Mouse (Mus musculus): ENCODE data around the gene Spata13. TPM values are rescaled to one million over a fixed set of nuclear protein-coding genes. Genes with fewer than 3 reads are reported as not detected.
A peak's percentile ranks its signal among the peaks of the same experiment; 100 is the strongest.

Gene Spata13
- polyA plus RNA-seq, 1 experiment from 2014 or later, result 14.0 TPM

- Histone ChIP-seq H3K27ac (ENCODE audit: low read depth) (no peak overlapping the region), H3K27me3 (ENCODE audit: insufficient read depth, low read length) (no peaks in the 10 kb centered on the region), H3K9ac (replicated peaks) (no peak overlapping the region), H3K36me3 (replicated peaks; ENCODE audit: insufficient read depth, low read length) (peaks cover 2% of the 10 kb centered on the region), H3K4me2 (ENCODE audit: low read depth, low read length) (no peak overlapping the region), H3K4me3 (ENCODE audit: low read depth, low read length) (no peak overlapping the region), H3K9me3 (ENCODE audit: low read length) (no peaks in the 10 kb centered on the region), H3K4me1 (ENCODE audit: insufficient read depth) (0 out of 2 replicates have a peak, but pooled peaks cover 5% of the 10 kb centered on the region)
- TF ChIP-seq EP300 (IDR thresholded peaks at IDR 0.05; ENCODE audit: low read depth), result no peak
- TF ChIP-seq CTCF (IDR thresholded peaks at IDR 0.05; ENCODE audit: low read depth), result peak; percentile 75
- 49% methylated on average over 9 of the region's 9 CpGs for WGBS (ENCODE audit: insufficient replicate concordance)
- no peak for DNase-seq
- no peak for ATAC-seq
These were observed 166.2 kb downstream of the Spata13 start for GRCm38 (mm10) chr14:60799762-60800728.

DNA sequence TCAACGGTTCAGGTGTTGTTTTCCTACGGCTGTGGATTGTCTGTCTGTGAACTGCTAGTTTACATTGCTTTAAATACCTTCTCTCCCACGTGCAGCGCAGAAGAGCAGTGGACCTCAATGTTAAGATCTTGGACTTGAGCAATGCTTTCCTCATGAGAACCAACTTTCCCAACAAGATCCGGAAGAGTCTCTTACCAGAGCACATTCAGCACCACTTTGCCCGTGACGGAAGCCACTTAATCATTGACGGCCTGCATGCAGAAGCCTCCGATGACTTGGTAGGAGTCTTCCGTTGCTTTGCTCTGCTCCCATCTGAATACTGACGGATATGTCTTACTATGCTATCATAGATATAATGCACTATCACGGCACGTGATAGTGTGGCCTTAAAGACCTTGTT lies 168.2 kb downstream of the Spata13 start:
- Histone ChIP-seq H3K4me1 (ENCODE audit: insufficient read depth) (peaks cover 1% of the 10 kb centered on the region; the same call in 1 of the 2 replicates), H3K4me3 (ENCODE audit: low read depth, low read length) (no peak overlapping the region), H3K9ac (replicated peaks) (no peak overlapping the region), H3K36me3 (replicated peaks; ENCODE audit: insufficient read depth, low read length) (peaks cover 3% of the 10 kb centered on the region), H3K27me3 (ENCODE audit: insufficient read depth, low read length) (no peaks in the 10 kb centered on the region), H3K4me2 (ENCODE audit: low read depth, low read length) (no peak overlapping the region), H3K9me3 (ENCODE audit: low read length) (no peaks in the 10 kb centered on the region), H3K27ac (ENCODE audit: low read depth) (no peak overlapping the region)
- DNase-seq (no peak), ATAC-seq (no peak)
- TF ChIP-seq CTCF (IDR thresholded peaks at IDR 0.05; ENCODE audit: low read depth) (no peak), EP300 (IDR thresholded peaks at IDR 0.05; ENCODE audit: low read depth) (no peak)
- 90% methylated on average over 13 of the region's 13 CpGs for WGBS (ENCODE audit: insufficient replicate concordance)

DNA sequence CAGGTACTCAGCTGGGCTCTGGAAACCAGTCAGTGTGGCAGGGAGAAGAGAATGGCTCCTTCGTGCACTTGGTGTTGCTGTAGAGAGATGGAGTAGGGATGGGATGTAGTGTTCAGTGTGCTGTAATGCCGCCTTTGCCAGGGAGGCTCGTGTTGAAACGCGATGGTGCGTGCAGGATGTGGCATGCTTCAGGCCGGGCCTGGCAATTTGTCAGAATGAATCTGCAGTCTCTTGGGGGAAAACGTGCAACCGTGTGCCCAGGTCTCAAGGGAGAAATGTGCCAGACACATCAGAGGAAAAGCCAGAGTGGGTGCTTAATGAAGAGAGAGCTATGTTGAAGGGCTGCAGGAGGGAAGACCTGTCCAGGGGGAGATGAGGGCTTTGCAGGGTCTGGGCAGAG lies 171.2 kb downstream of the Spata13 start:
- no peaks in the 10 kb centered on the region for H3K9me3 ChIP-seq (ENCODE audit: low read length)
- TF ChIP-seq CTCF (IDR thresholded peaks at IDR 0.05; ENCODE audit: low read depth) (no peak), EP300 (IDR thresholded peaks at IDR 0.05; ENCODE audit: low read depth) (no peak)
- no peaks in the 10 kb centered on the region for H3K27me3 ChIP-seq (ENCODE audit: insufficient read depth, low read length)
- 86% methylated on average over 9 of the region's 9 CpGs for WGBS (ENCODE audit: insufficient replicate concordance)
- peaks cover 3% of the 10 kb centered on the region; the same call in 1 of the 2 replicates for H3K36me3 ChIP-seq (replicated peaks; ENCODE audit: insufficient read depth, low read length)
- no peak overlapping the region for H3K9ac ChIP-seq (replicated peaks)
- ATAC-seq (no peak), DNase-seq (no peak)
- H3K4me2 ChIP-seq (ENCODE audit: low read depth, low read length), result no peak overlapping the region
- no peak overlapping the region for H3K4me3 ChIP-seq (ENCODE audit: low read depth, low read length)
- no peak overlapping the region for H3K27ac ChIP-seq (ENCODE audit: low read depth)
- H3K4me1 ChIP-seq (ENCODE audit: insufficient read depth), result no peaks in the 10 kb centered on the region; the same call in 1 of the 2 replicates

DNA sequence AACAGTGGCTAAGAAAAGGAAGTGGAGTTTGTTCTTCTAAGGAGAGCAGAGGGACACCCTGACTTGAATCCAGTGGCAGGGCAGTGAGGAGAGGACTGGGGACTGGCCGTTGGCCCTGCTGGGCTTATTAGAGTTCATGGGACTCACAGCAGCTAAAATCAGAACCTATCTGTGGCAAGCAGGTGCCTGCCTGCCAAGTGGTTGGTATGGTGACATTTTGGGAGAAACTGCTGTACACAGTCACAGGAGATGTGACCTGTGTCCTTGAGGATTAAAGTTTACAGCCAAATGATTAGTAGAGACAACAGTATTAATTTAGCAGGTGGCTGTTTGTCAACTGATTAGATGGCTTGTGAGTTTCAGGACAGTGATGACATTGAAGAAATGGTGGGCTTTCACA lies 172.1 kb downstream of the Spata13 start:
- no peak overlapping the region for H3K9ac ChIP-seq (replicated peaks)
- no peaks in the 10 kb centered on the region for H3K27me3 ChIP-seq (ENCODE audit: insufficient read depth, low read length)
- no peak overlapping the region for H3K27ac ChIP-seq (ENCODE audit: low read depth)
- H3K9me3 ChIP-seq (ENCODE audit: low read length), result no peaks in the 10 kb centered on the region
- H3K4me2 ChIP-seq (ENCODE audit: low read depth, low read length), result no peak overlapping the region
- DNase-seq, result no peak
- H3K4me3 ChIP-seq (ENCODE audit: low read depth, low read length), result no peak overlapping the region
- no peak for ATAC-seq
- WGBS (ENCODE audit: insufficient replicate concordance), result 73% methylated on average over 1 of the region's 1 CpGs
- H3K36me3 ChIP-seq (replicated peaks; ENCODE audit: insufficient read depth, low read length), result peaks cover 3% of the 10 kb centered on the region; the same call in 1 of the 2 replicates
- H3K4me1 ChIP-seq (ENCODE audit: insufficient read depth), result no peaks in the 10 kb centered on the region; the same call in 1 of the 2 replicates
- no peak for TF ChIP-seq EP300 (IDR thresholded peaks at IDR 0.05; ENCODE audit: low read depth)
- TF ChIP-seq CTCF (IDR thresholded peaks at IDR 0.05; ENCODE audit: low read depth), result no peak

DNA sequence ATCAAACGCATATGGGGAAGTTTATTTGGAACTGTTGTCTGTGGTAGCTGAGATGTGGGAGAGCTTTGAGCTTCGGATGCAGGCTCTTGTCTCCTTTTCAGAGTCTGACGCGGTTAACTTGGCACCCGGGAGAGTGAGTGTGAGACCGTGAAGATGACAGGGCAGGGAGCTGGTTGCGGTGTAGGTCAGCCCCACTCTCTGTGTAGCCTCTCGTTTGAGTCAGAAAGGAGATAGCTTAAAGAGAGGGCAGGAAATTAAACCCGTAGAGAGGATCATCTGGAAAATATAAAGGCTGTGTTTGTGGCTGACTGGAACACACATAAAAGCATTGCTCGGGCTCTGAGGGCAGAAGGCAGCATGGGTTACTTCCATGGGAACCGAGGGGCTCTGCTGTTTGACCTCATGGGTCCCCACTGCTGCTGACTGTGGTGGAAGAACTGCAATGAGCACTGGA lies 173.1 kb downstream of the Spata13 start:
- Histone ChIP-seq H3K4me1 (ENCODE audit: insufficient read depth) (no peaks in the 10 kb centered on the region; the same call in 1 of the 2 replicates), H3K9ac (replicated peaks) (no peak overlapping the region), H3K9me3 (ENCODE audit: low read length) (no peaks in the 10 kb centered on the region), H3K4me2 (ENCODE audit: low read depth, low read length) (no peak overlapping the region), H3K27ac (ENCODE audit: low read depth) (no peak overlapping the region), H3K27me3 (ENCODE audit: insufficient read depth, low read length) (no peaks in the 10 kb centered on the region), H3K4me3 (ENCODE audit: low read depth, low read length) (no peak overlapping the region), H3K36me3 (replicated peaks; ENCODE audit: insufficient read depth, low read length) (peaks cover 3% of the 10 kb centered on the region; the same call in 1 of the 2 replicates)
- 67% methylated on average over 11 of the region's 11 CpGs for WGBS (ENCODE audit: insufficient replicate concordance)
- no peak for ATAC-seq
- TF ChIP-seq EP300 (IDR thresholded peaks at IDR 0.05; ENCODE audit: low read depth) (no peak), CTCF (IDR thresholded peaks at IDR 0.05; ENCODE audit: low read depth) (no peak)
- no peak for DNase-seq

- H3K9ac ChIP-seq (replicated peaks), result no peak overlapping the region
- no peak overlapping the region for H3K27ac ChIP-seq (ENCODE audit: low read depth)
- H3K36me3 ChIP-seq (replicated peaks; ENCODE audit: insufficient read depth, low read length), result 0 out of 2 replicates have a peak, but pooled peaks cover 3% of the 10 kb centered on the region
- no peak for DNase-seq
- no peaks in the 10 kb centered on the region for H3K27me3 ChIP-seq (ENCODE audit: insufficient read depth, low read length)
- H3K9me3 ChIP-seq (ENCODE audit: low read length), result no peaks in the 10 kb centered on the region
- WGBS (ENCODE audit: insufficient replicate concordance), result 85% methylated on average over 8 of the region's 8 CpGs
- H3K4me1 ChIP-seq (ENCODE audit: insufficient read depth), result no peaks in the 10 kb centered on the region; the same call in 1 of the 2 replicates
- no peak overlapping the region for H3K4me3 ChIP-seq (ENCODE audit: low read depth, low read length)
- TF ChIP-seq CTCF (IDR thresholded peaks at IDR 0.05; ENCODE audit: low read depth), result no peak
- no peak for TF ChIP-seq EP300 (IDR thresholded peaks at IDR 0.05; ENCODE audit: low read depth)
- no peak overlapping the region for H3K4me2 ChIP-seq (ENCODE audit: low read depth, low read length)
- ATAC-seq, result no peak
These were observed 176.1 kb downstream of the Spata13 start for GRCm38 (mm10) chr14:60809881-60810280.
